Mouse (Mus musculus) forebrain, embryonic 15.5 days (tissue): ENCODE measurements at regions not wholly inside any gene's neighbourhood (a gene's known extent, or its start where the extent isn't known, plus 50 kb on each side); places are given as distances from the start of the nearest gene placed in this dataset.
A peak's percentile ranks its signal among the peaks of the same experiment; 100 is the strongest.
"Not testable (repeated sequence)": the region's sequence is repeated elsewhere in the genome, so short reads cannot be mapped to it uniquely, and the experiment has no call there.

ENCODE experiments used
- ATAC-seq: fragments of 200-750 bp; cut with Nextera tagmentation; replicated peaks from 2 replicates; pipeline ENCODE4 v1.8.0; 2017; ENCODE audit warnings: mild to moderate bottlenecking, moderate TSS enrichment, moderate library complexity
- H3K27ac ChIP-seq: fragments of 300-500 bp; sonication (generic); replicated peaks from 2 replicates; pipeline ENCODE4 v1.5.1; 2015; ENCODE audit warnings: mild to moderate bottlenecking, inconsistent platforms
- H3K27me3 ChIP-seq: fragments of 300-500 bp; sonication (generic); 2 replicates; pipeline ENCODE4 v1.6.1; 2015; ENCODE audit warnings: inconsistent platforms
- H3K36me3 ChIP-seq: fragments of 300-500 bp; sonication (generic); 2 replicates; pipeline ENCODE4 v1.6.1; 2015; ENCODE audit warnings: mild to moderate bottlenecking, inconsistent platforms
- H3K4me1 ChIP-seq: fragments of 300-500 bp; sonication (generic); 2 replicates; pipeline ENCODE4 v1.6.1; 2015; ENCODE audit warnings: inconsistent platforms
- H3K4me2 ChIP-seq: fragments of 300-500 bp; sonication (generic); replicated peaks from 2 replicates; pipeline ENCODE4 v1.6.1; 2015; ENCODE audit warnings: mild to moderate bottlenecking, inconsistent platforms
- H3K4me3 ChIP-seq: fragments of 300-500 bp; sonication (generic); 2 replicates; pipeline ENCODE4 v1.5.1; 2015; ENCODE audit warnings: mild to moderate bottlenecking, inconsistent platforms
- H3K9ac ChIP-seq: fragments of 300-500 bp; sonication (generic); replicated peaks from 2 replicates; pipeline ENCODE4 v1.6.1; 2015; ENCODE audit warnings: mild to moderate bottlenecking, inconsistent platforms
- H3K9me3 ChIP-seq: fragments of 300-500 bp; sonication (generic); 2 replicates; pipeline ENCODE4 v1.6.1; 2016; ENCODE audit warnings: inconsistent platforms
- WGBS: fragments of 180-500 bp; shearing (Covaris S2); methylation state at CpG from one replicate; pipeline ENCODE4 v1.1.7; 2015; ENCODE audit warnings: mixed read lengths; 5-methylcytosine and 5-hydroxymethylcytosine counted together

GRCm38 (mm10) chr2:71597956-71598355 lies 51.4 kb upstream of the Dlx2 start:
- Histone ChIP-seq H3K4me1 (peaks cover 4% of the 10 kb centered on the region; the same call in 1 of the 2 replicates), H3K4me3 (no peak overlapping the region), H3K36me3 (no peaks in the 10 kb centered on the region), H3K27ac (no peak overlapping the region), H3K4me2 (no peak overlapping the region), H3K9me3 (no peaks in the 10 kb centered on the region), H3K9ac (no peak overlapping the region), H3K27me3 (no peaks in the 10 kb centered on the region; the same call in 1 of the 2 replicates)
- ATAC-seq: no peak
- 74% methylated on average over 5 of the region's 5 CpGs for WGBS

- Histone ChIP-seq H3K4me1 (peaks cover 4% of the 10 kb centered on the region; the same call in 1 of the 2 replicates), H3K4me3 (no peak overlapping the region), H3K4me2 (peak overlapping the region; percentile 20; the same call in 1 of the 2 replicates), H3K27me3 (no peaks in the 10 kb centered on the region; the same call in 1 of the 2 replicates), H3K9me3 (no peaks in the 10 kb centered on the region), H3K36me3 (no peaks in the 10 kb centered on the region), H3K9ac (no peak overlapping the region), H3K27ac (no peak overlapping the region)
- no peak for ATAC-seq
- WGBS: 60% methylated on average over 10 of the region's 10 CpGs
These were observed 51.8 kb upstream of the Dlx2 start for GRCm38 (mm10) chr2:71598368-71598767.

GRCm38 (mm10) chr2:71598778-71599177 lies 52.2 kb upstream of the Dlx2 start:
- peaks cover 4% of the 10 kb centered on the region; the same call in 1 of the 2 replicates for H3K4me1 ChIP-seq
- no peaks in the 10 kb centered on the region for H3K9me3 ChIP-seq
- H3K27ac ChIP-seq: no peak overlapping the region
- H3K36me3 ChIP-seq: no peaks in the 10 kb centered on the region
- no peaks in the 10 kb centered on the region; the same call in 1 of the 2 replicates for H3K27me3 ChIP-seq
- H3K9ac ChIP-seq: no peak overlapping the region
- WGBS: 12% methylated on average over 5 of the region's 5 CpGs
- ATAC-seq: peak; percentile 87
- H3K4me2 ChIP-seq: peak overlapping the region; percentile 20; the same call in 1 of the 2 replicates
- no peak overlapping the region for H3K4me3 ChIP-seq

- no peak overlapping the region for H3K4me2 ChIP-seq
- whole genome bisulfite sequencing: 59% methylated on average over 7 of the region's 7 CpGs
- no peak for ATAC-seq
- H3K9ac ChIP-seq: no peak overlapping the region
- H3K27me3 ChIP-seq: no peaks in the 10 kb centered on the region; the same call in 1 of the 2 replicates
- no peak overlapping the region for H3K27ac ChIP-seq
- H3K36me3 ChIP-seq: no peaks in the 10 kb centered on the region
- no peak overlapping the region for H3K4me3 ChIP-seq
- peaks cover 4% of the 10 kb centered on the region; the same call in 1 of the 2 replicates for H3K4me1 ChIP-seq
- H3K9me3 ChIP-seq: no peaks in the 10 kb centered on the region
These were observed 53.7 kb upstream of the Dlx2 start for GRCm38 (mm10) chr2:71600213-71600612.

- Histone ChIP-seq H3K9ac (no peak overlapping the region), H3K4me1 (peaks cover 4% of the 10 kb centered on the region; the same call in 1 of the 2 replicates), H3K36me3 (no peaks in the 10 kb centered on the region), H3K4me2 (no peak overlapping the region), H3K9me3 (no peaks in the 10 kb centered on the region), H3K27ac (no peak overlapping the region), H3K4me3 (no peak overlapping the region), H3K27me3 (no peaks in the 10 kb centered on the region; the same call in 1 of the 2 replicates)
- WGBS: 37% methylated on average over 1 of the region's 1 CpGs
- ATAC-seq: no peak
These were observed 54.4 kb upstream of the Dlx2 start for GRCm38 (mm10) chr2:71600999-71601398.

- peaks cover 13% of the 10 kb centered on the region for H3K4me1 ChIP-seq
- not testable (repeated sequence) for H3K27me3 ChIP-seq, H3K9ac ChIP-seq, H3K4me2 ChIP-seq, H3K4me3 ChIP-seq, H3K9me3 ChIP-seq, H3K36me3 ChIP-seq, H3K27ac ChIP-seq, ATAC-seq
- WGBS: 95% methylated on average over 8 of the region's 8 CpGs
These were observed 57.2 kb upstream of the Dlx2 start for GRCm38 (mm10) chr2:71603796-71604195.

- ATAC-seq: no peak
- 96% methylated on average over 1 of the region's 1 CpGs for WGBS
- H3K4me3 ChIP-seq: no peak overlapping the region
These were observed 59.1 kb upstream of the Dlx2 start for GRCm38 (mm10) chr2:71605606-71606005.

GRCm38 (mm10) chr2:71607087-71607502 lies 60.5 kb upstream of the Dlx2 start:
- WGBS: 87% methylated on average over 3 of the region's 3 CpGs
- H3K36me3 ChIP-seq: no peaks in the 10 kb centered on the region
- no peak overlapping the region for H3K4me2 ChIP-seq
- H3K9ac ChIP-seq: no peak overlapping the region
- no peaks in the 10 kb centered on the region for H3K27me3 ChIP-seq
- no peak overlapping the region for H3K27ac ChIP-seq
- peaks cover 36% of the 10 kb centered on the region for H3K4me1 ChIP-seq
- no peak for ATAC-seq
- no peak overlapping the region for H3K4me3 ChIP-seq
- H3K9me3 ChIP-seq: no peaks in the 10 kb centered on the region

More at GRCm38 (mm10) chr2:71605606-71606005, 59.1 kb upstream of the Dlx2 start:
- Histone ChIP-seq H3K4me1 (peaks cover 25% of the 10 kb centered on the region), H3K9ac (no peak overlapping the region), H3K4me2 (no peak overlapping the region), H3K27ac (no peak overlapping the region), H3K27me3 (no peaks in the 10 kb centered on the region), H3K9me3 (no peaks in the 10 kb centered on the region), H3K36me3 (no peaks in the 10 kb centered on the region)

- H3K27ac ChIP-seq: peak overlapping the region; percentile 21; the same call in 1 of the 2 replicates
- H3K36me3 ChIP-seq: no peaks in the 10 kb centered on the region
- peaks cover 42% of the 10 kb centered on the region for H3K4me1 ChIP-seq
- H3K4me3 ChIP-seq: no peak overlapping the region
- H3K9ac ChIP-seq: 0 out of 2 replicates have a peak overlapping the region, but pooled peaks have one; percentile 3
- H3K4me2 ChIP-seq: no peak overlapping the region
- H3K27me3 ChIP-seq: no peaks in the 10 kb centered on the region
- H3K9me3 ChIP-seq: no peaks in the 10 kb centered on the region
- no peak for ATAC-seq
- 23% methylated on average over 2 of the region's 2 CpGs for WGBS
These were observed 66.7 kb upstream of the Dlx2 start for GRCm38 (mm10) chr2:71613216-71613615.

GRCm38 (mm10) chr2:71616526-71616925 lies 70.0 kb upstream of the Dlx2 start:
- Histone ChIP-seq H3K4me1 (peaks cover 17% of the 10 kb centered on the region), H3K4me3 (no peak overlapping the region), H3K36me3 (no peaks in the 10 kb centered on the region), H3K9ac (no peak overlapping the region), H3K4me2 (no peak overlapping the region), H3K9me3 (no peaks in the 10 kb centered on the region), H3K27me3 (no peaks in the 10 kb centered on the region), H3K27ac (no peak overlapping the region)
- no peak for ATAC-seq
- WGBS: 84% methylated on average over 5 of the region's 5 CpGs

- no peak for ATAC-seq
- 92% methylated on average over 2 of the region's 2 CpGs for WGBS
These were observed 74.9 kb upstream of the Dlx2 start for GRCm38 (mm10) chr2:71621458-71621857.

GRCm38 (mm10) chr2:71622532-71623099 lies 76.1 kb upstream of the Dlx2 start:
- H3K9me3 ChIP-seq: no peaks in the 10 kb centered on the region
- H3K27me3 ChIP-seq: no peaks in the 10 kb centered on the region
- WGBS: 84% methylated on average over 9 of the region's 9 CpGs
- H3K9ac ChIP-seq: no peak overlapping the region
- no peak for ATAC-seq
- no peak overlapping the region for H3K4me3 ChIP-seq
- no peak overlapping the region for H3K4me2 ChIP-seq
- H3K4me1 ChIP-seq: peaks cover 31% of the 10 kb centered on the region
- H3K27ac ChIP-seq: no peak overlapping the region
- H3K36me3 ChIP-seq: no peaks in the 10 kb centered on the region

More at GRCm38 (mm10) chr2:71621458-71621857, 74.9 kb upstream of the Dlx2 start:
- peaks cover 20% of the 10 kb centered on the region for H3K4me1 ChIP-seq
- no peak overlapping the region for H3K4me2 ChIP-seq
- no peak overlapping the region for H3K27ac ChIP-seq
- H3K36me3 ChIP-seq: no peaks in the 10 kb centered on the region
- H3K27me3 ChIP-seq: no peaks in the 10 kb centered on the region
- H3K4me3 ChIP-seq: no peak overlapping the region
- H3K9ac ChIP-seq: no peak overlapping the region
- no peaks in the 10 kb centered on the region for H3K9me3 ChIP-seq

GRCm38 (mm10) chr2:71623134-71623533 lies 76.6 kb upstream of the Dlx2 start:
- Histone ChIP-seq H3K36me3 (no peaks in the 10 kb centered on the region), H3K27ac (no peak overlapping the region), H3K9me3 (no peaks in the 10 kb centered on the region), H3K4me2 (no peak overlapping the region), H3K4me3 (no peak overlapping the region), H3K27me3 (no peaks in the 10 kb centered on the region), H3K4me1 (peaks cover 32% of the 10 kb centered on the region), H3K9ac (no peak overlapping the region)
- WGBS: 85% methylated on average over 2 of the region's 2 CpGs
- no peak for ATAC-seq
